Mouse (Mus musculus) CH12.LX (cell line): ENCODE data around the gene Naa10. TPM values are rescaled to one million over a fixed set of nuclear protein-coding genes. Genes with fewer than 3 reads are reported as not detected.

Source experiments
- DNase-seq: peaks from one replicate; pipeline ENCODE4 v3.0.0-alpha.2; 2013; ENCODE audit errors: extremely low read depth
- H3K27ac ChIP-seq: 2 replicates; pipeline ENCODE4 v1.5.1; 2012; ENCODE audit warnings: low read depth, mild to moderate bottlenecking, control low read depth, moderate library complexity; ENCODE audit not compliant: insufficient read depth
- H3K27me3 ChIP-seq: replicated peaks from 2 replicates; pipeline ENCODE3; 2012; ENCODE audit warnings: inconsistent platforms
- H3K36me3 ChIP-seq, 2 experiments: replicated peaks in 1 of 2; 2 replicates each; pipeline versions ENCODE3 to v1.6.1; 2012; ENCODE audit warnings: inconsistent platforms in 1 of 2, low read length in 1 of 2, mild to moderate bottlenecking in 1 of 2, mixed read lengths in 1 of 2, moderate library complexity in 1 of 2; ENCODE audit not compliant: control insufficient read depth in 1 of 2, insufficient read depth in 1 of 2
- H3K4me1 ChIP-seq, 2 experiments: 2 replicates each; pipeline ENCODE4 v1.6.1; 2012; ENCODE audit warnings: inconsistent platforms in 1 of 2, moderate library complexity in 1 of 2; ENCODE audit not compliant: insufficient read depth in 2 of 2, control insufficient read depth in 1 of 2
- H3K4me2 ChIP-seq: 2 replicates; pipeline ENCODE4 v1.6.1; 2012; ENCODE audit warnings: low read depth, mild to moderate bottlenecking, control low read depth; ENCODE audit not compliant: poor library complexity, insufficient read depth, severe bottlenecking
- H3K4me3 ChIP-seq, 3 experiments: fragments of 150-350 bp in 1 of 3; sonication (generic) in 1 of 3; replicated peaks in 1 of 3; 2 replicates each; pipeline versions ENCODE3 to v1.5.1; 2011 to 2012; ENCODE audit warnings: low read depth in 2 of 3, low read length in 2 of 3, mild to moderate bottlenecking in 2 of 3, moderate library complexity in 2 of 3, control low read depth in 1 of 3, improper control_type of control experiment in 1 of 3, inconsistent platforms in 1 of 3, mixed read lengths in 1 of 3; ENCODE audit not compliant: poor library complexity in 1 of 3
- H3K79me2 ChIP-seq: replicated peaks from 2 replicates; pipeline ENCODE4 v1.6.1; 2012; ENCODE audit warnings: mild to moderate bottlenecking, moderate library complexity; ENCODE audit not compliant: control insufficient read depth, poor library complexity, insufficient read depth, severe bottlenecking; ENCODE audit errors: extremely low read depth
- H3K9ac ChIP-seq: 2 replicates; pipeline ENCODE4 v1.6.1; 2012; ENCODE audit warnings: low read depth, mild to moderate bottlenecking, control low read depth, moderate library complexity; ENCODE audit not compliant: insufficient read depth
- H3K9me3 ChIP-seq: replicated peaks from 2 replicates; pipeline ENCODE3; 2012; ENCODE audit warnings: low read length, inconsistent platforms, mixed read lengths
- CHD1 ChIP-seq: IDR thresholded peaks from 2 replicates; pipeline ENCODE4 v1.6.1; 2012; ENCODE audit warnings: low read depth, low read length, improper control_type of control experiment, inconsistent platforms
- CHD2 ChIP-seq: IDR thresholded peaks from 2 replicates; pipeline ENCODE4 v1.6.1; 2011; ENCODE audit warnings: low read length, improper control_type of control experiment
- E2F4 ChIP-seq: IDR thresholded peaks from 2 replicates; pipeline ENCODE4 v1.6.1; 2011; ENCODE audit warnings: low read depth, low read length, improper control_type of control experiment; ENCODE audit not compliant: insufficient replicate concordance
- EP300 ChIP-seq: IDR thresholded peaks from 2 replicates; pipeline ENCODE4 v1.6.1; 2011; ENCODE audit warnings: low read length, improper control_type of control experiment
- KAT2A ChIP-seq: IDR thresholded peaks from 2 replicates; pipeline ENCODE4 v1.6.1; 2012; ENCODE audit warnings: low read length, improper control_type of control experiment, inconsistent platforms; ENCODE audit not compliant: insufficient replicate concordance
- MAFK ChIP-seq: IDR thresholded peaks from 2 replicates; pipeline ENCODE4 v1.6.1; 2011; ENCODE audit warnings: low read length, improper control_type of control experiment; ENCODE audit not compliant: insufficient replicate concordance
- MAX ChIP-seq: IDR thresholded peaks from 2 replicates; pipeline ENCODE4 v1.6.1; 2011; ENCODE audit warnings: low read length, improper control_type of control experiment
- MXI1 ChIP-seq: IDR thresholded peaks from 2 replicates; pipeline ENCODE4 v1.6.1; 2011; ENCODE audit warnings: mild to moderate bottlenecking, low read depth, low read length, improper control_type of control experiment
- MYC ChIP-seq: IDR thresholded peaks from 2 replicates; pipeline ENCODE4 v1.6.1; 2011; ENCODE audit warnings: low read depth, mild to moderate bottlenecking, improper control_type of control experiment, low read length
- NELFE ChIP-seq: IDR thresholded peaks from 2 replicates; pipeline ENCODE4 v1.6.1; 2011; ENCODE audit warnings: low read depth, low read length, improper control_type of control experiment
- NRF1 ChIP-seq: IDR thresholded peaks from 2 replicates; pipeline ENCODE4 v1.6.1; 2014; ENCODE audit warnings: low read depth, mild to moderate bottlenecking, inconsistent platforms, low read length, improper control_type of control experiment, moderate library complexity
- PAX5 ChIP-seq: IDR thresholded peaks from 2 replicates; pipeline ENCODE4 v1.6.1; 2012; ENCODE audit warnings: low read length, inconsistent platforms, mixed read lengths
- RAD21 ChIP-seq: IDR thresholded peaks from 2 replicates; pipeline ENCODE4 v1.6.1; 2011; ENCODE audit warnings: low read depth, mild to moderate bottlenecking, low read length, improper control_type of control experiment, moderate library complexity
- SMC3 ChIP-seq: IDR thresholded peaks from 2 replicates; pipeline ENCODE4 v1.6.1; 2011; ENCODE audit warnings: low read depth, low read length, improper control_type of control experiment
- UBTF ChIP-seq: IDR thresholded peaks from 2 replicates; pipeline ENCODE4 v1.6.1; 2012; ENCODE audit warnings: low read depth, mild to moderate bottlenecking, inconsistent platforms, low read length, improper control_type of control experiment, moderate library complexity
- USF1 ChIP-seq: IDR thresholded peaks from 2 replicates; pipeline ENCODE4 v1.6.1; 2014; ENCODE audit warnings: low read depth, mild to moderate bottlenecking, inconsistent platforms, low read length, improper control_type of control experiment
- ZKSCAN1 ChIP-seq: IDR thresholded peaks from 2 replicates; pipeline ENCODE4 v1.6.1; 2012; ENCODE audit warnings: low read depth, inconsistent platforms, low read length, improper control_type of control experiment, borderline replicate concordance
- dilution Hi-C: fragments of 300-500 bp; cut with MboI; formaldehyde crosslinking; loops from 2 replicates; pipeline ENCODE4 v1.14.3; 2020; ENCODE audit warnings: low sequenced_read_pairs; ENCODE audit not compliant: extremely low pct_unique_long_range_greater_than_20kb, extremely low pct_ligation_motif_present
- in situ Hi-C: fragments of 300-500 bp; cut with MboI; formaldehyde crosslinking; loops from 3 replicates; pipeline ENCODE4 v1.14.3; 2019; ENCODE audit warnings: low sequenced_read_pairs, low pct_ligation_motif_present, low pct_unique_long_range_greater_than_20kb, mixed read lengths
- polyA plus RNA-seq: library from polyadenylated mRNA; unstranded; fragments of >175 nt; gene quantifications from 2 replicates; pipeline ENCODE4 v1.2.1, GENCODE M21; 2012; ENCODE audit warnings: low read depth; ENCODE audit not compliant: insufficient read length
- total RNA-seq, 2 experiments: library from RNA; depleted of rRNA; stranded (reverse); fragments of 300-350 nt in 1 of 2; fragments of >200 nt in 1 of 2; gene quantifications; 2 replicates each; pipeline ENCODE4 v1.2.3; 2012 to 2014

Gene Naa10
- total and polyA plus RNA-seq, 3 experiments, result 144 to 166 (median 148) TPM

DNA sequence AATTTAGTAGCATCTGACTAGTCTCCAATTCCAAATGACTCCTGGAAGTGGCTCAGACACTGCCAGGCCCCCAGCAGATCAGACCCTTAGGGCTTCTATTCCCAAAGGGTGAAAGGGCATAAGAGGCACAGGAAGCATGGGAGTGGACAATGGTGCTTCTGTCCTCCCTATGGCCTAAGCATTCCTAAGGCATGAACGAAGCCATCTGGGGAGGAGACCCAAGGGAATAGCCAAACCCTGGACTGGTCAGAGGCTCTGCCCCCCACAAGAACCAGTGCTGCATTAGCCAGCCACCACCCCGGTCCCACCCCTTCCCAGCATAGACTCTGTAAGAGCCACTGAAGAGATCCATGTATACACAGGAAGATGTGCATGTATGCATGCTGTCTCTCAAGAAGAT is 45.9 kb downstream of the Naa10 start:
- no peak overlapping the region for H3K4me2 ChIP-seq
- H3K4me3 ChIP-seq, result no peak overlapping the region
- H3K79me2 ChIP-seq, result no peaks in the 10 kb centered on the region
- no peaks in the 10 kb centered on the region for H3K27me3 ChIP-seq
- H3K4me1 ChIP-seq, result peaks cover 4 to 8% of the 10 kb centered on the region in 2 experiments; a peak in 3 of 4 replicates
- TF ChIP-seq MXI1 (no peak), UBTF (no peak), KAT2A (no peak), MAX (no peak), NRF1 (no peak), PAX5 (no peak), MAFK (no peak)
- no peaks in the 10 kb centered on the region for H3K36me3 ChIP-seq
- in situ Hi-C loops, result no loop called here
- dilution Hi-C loops, result no loop called here
- no peak for DNase-seq
- H3K27ac ChIP-seq, result no peak overlapping the region
- H3K9me3 ChIP-seq, result no peaks in the 10 kb centered on the region
- no peak overlapping the region for H3K9ac ChIP-seq

- no peaks in the 10 kb centered on the region for H3K9me3 ChIP-seq
- DNase-seq, result no peak
- H3K4me1 ChIP-seq, result peaks cover 4% of the 10 kb centered on the region in 2 experiments; a peak in 1 of 4 replicates
- H3K79me2 ChIP-seq, result no peaks in the 10 kb centered on the region
- no peaks in the 10 kb centered on the region for H3K36me3 ChIP-seq
- H3K9ac ChIP-seq, result no peak overlapping the region
- H3K27ac ChIP-seq, result no peak overlapping the region
- TF ChIP-seq PAX5, result no peak
- no peak for TF ChIP-seq RAD21
- no peak for TF ChIP-seq CHD2
- no peak for TF ChIP-seq E2F4
- no peak for TF ChIP-seq MYC
- no peak for TF ChIP-seq SMC3
- TF ChIP-seq CHD1, result no peak
- TF ChIP-seq EP300, result no peak
- TF ChIP-seq USF1, result no peak
- no peak for TF ChIP-seq UBTF
- no peak for TF ChIP-seq ZKSCAN1
- TF ChIP-seq KAT2A, result no peak
- no peak for TF ChIP-seq NELFE
- H3K4me3 ChIP-seq, result no peak overlapping the region
- H3K27me3 ChIP-seq, result no peaks in the 10 kb centered on the region
- in situ Hi-C loops, result no loop called here
- no peak overlapping the region for H3K4me2 ChIP-seq
- dilution Hi-C loops, result no loop called here
Observed at GRCm38 (mm10) chrX:73871956-73872355, 49.8 kb downstream of the Naa10 start.
